Mouse (Mus musculus) brain, embryonic 14.5 days (tissue): ENCODE measurements around the gene Eef1a2. TPM values are rescaled to one million over a fixed set of nuclear protein-coding genes. Genes with fewer than 3 reads are reported as not detected.
"Not testable (repeated sequence)": the region's sequence is repeated elsewhere in the genome, so short reads cannot be mapped to it uniquely, and the experiment has no call there.

Source experiments
- DNase-seq: peaks from one replicate; pipeline ENCODE4 v3.0.0-alpha.2; 2011; ENCODE audit warnings: low read depth
- CTCF ChIP-seq: fragments of 200-500 bp; IDR thresholded peaks from 2 replicates; pipeline ENCODE4 v1.5.1; 2012; ENCODE audit warnings: inconsistent platforms, mild to moderate bottlenecking, moderate library complexity, borderline replicate concordance; ENCODE audit not compliant: insufficient read depth, insufficient read length; ENCODE audit errors: extremely low read depth
- POLR2A ChIP-seq: fragments of 200-500 bp; IDR thresholded peaks from 2 replicates; pipeline ENCODE4 v1.6.1; 2012; ENCODE audit warnings: mild to moderate bottlenecking, inconsistent platforms, borderline replicate concordance; ENCODE audit not compliant: poor library complexity, insufficient read depth, insufficient read length, severe bottlenecking; ENCODE audit errors: extremely low read depth
- polyA plus RNA-seq: library from polyadenylated mRNA; depleted of rRNA; stranded (reverse); fragments of >200 nt; gene quantifications from 2 replicates; pipeline ENCODE4 v1.2.3, GENCODE M21; 2012; rRNA removed

The Eef1a2 gene
- 85.1 and 133 TPM in 2 replicates for polyA plus RNA-seq

- TF ChIP-seq POLR2A (0 out of 2 replicates have a peak, but pooled peaks have one; percentile 8), CTCF (peak; percentile 20; the same call in 1 of the 2 replicates)
- peak; percentile 80 for DNase-seq
Measured at GRCm38 (mm10) chr2:181156248-181157121, at the start of gene Eef1a2. Gene Eef1a2, minus strand, starts transcription at chr2:181157014.

DNA sequence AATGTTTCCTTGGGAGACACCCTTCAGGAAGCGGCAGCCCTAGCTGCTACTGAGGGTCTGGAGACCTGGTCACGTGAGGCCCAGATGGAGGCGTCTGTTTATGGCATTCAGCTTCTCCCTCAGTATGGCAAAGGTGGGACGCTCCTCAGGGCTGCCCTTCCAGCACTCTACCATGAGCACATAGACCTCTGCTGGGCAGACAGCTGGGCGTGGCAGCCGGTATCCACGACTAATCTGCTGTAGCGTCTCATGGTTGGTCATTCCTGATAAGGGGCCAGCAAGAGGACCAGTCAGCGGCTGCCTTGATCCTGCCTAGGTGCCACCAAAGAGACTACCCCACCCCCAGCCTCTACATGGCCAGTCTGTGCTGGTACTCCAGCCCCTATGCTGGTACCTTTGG lies 49.3 kb upstream of the Eef1a2 start:
- no peak for DNase-seq
- TF ChIP-seq POLR2A (no peak), CTCF (no peak)

GRCm38 (mm10) chr2:181205678-181206077 lies 48.9 kb upstream of the Eef1a2 start:
- TF ChIP-seq POLR2A: no peak
- TF ChIP-seq CTCF: no peak
- DNase-seq: no peak

GRCm38 (mm10) chr2:181202886-181203285 lies 46.1 kb upstream of the Eef1a2 start:
- DNase-seq: no peak
- TF ChIP-seq CTCF (no peak), POLR2A (no peak)

GRCm38 (mm10) chr2:181202422-181202821 lies 45.6 kb upstream of the Eef1a2 start, which contains the start of gene Ptk6:
Gene Ptk6, minus strand, starts transcription at chr2:181202789.
- no peak for TF ChIP-seq POLR2A
- TF ChIP-seq CTCF: no peak
- DNase-seq: no peak

- no peak for TF ChIP-seq POLR2A
- no peak for TF ChIP-seq CTCF
- no peak for DNase-seq
Measured at GRCm38 (mm10) chr2:181201606-181202005, 44.8 kb upstream of the Eef1a2 start.

DNA sequence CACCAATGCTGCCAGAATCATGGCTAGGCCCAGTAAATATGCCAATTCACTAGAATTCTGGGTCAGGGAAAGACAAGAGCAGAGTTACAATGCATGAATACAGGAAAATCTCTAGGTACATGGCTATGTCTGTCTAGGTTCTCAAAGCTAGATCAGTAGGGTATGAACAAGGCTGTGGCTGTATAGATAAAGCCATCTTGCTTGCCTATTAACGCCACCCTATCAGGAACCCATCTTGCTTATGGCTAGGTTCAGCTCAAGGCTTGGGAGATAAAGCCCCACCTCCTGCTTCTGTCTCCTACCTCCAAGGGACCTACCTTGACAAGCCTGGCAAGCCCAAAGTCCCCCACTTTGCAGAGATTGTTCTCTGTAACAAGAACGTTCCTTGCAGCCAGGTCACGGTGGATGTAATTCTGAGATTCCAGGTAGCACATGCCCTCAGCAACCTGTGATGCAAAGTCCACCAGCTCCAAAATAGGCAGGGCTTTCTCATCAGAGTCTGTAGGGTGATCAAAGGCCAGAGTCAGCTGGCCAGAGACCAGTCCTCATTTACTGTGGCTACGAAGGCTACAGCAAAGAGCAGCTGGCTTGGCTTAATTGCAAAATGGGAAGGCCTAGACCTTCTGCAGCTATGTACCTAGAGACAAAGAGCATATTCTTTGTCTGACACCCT lies 40.0 kb upstream of the Eef1a2 start:
- TF ChIP-seq POLR2A (no peak), CTCF (no peak)

GRCm38 (mm10) chr2:181193044-181193443 lies 36.2 kb upstream of the Eef1a2 start:
- DNase-seq: no peak
- TF ChIP-seq POLR2A (no peak), CTCF (no peak)

More for the DNA sequence above, 40.0 kb upstream of the Eef1a2 start:
- DNase-seq: no peak

DNA sequence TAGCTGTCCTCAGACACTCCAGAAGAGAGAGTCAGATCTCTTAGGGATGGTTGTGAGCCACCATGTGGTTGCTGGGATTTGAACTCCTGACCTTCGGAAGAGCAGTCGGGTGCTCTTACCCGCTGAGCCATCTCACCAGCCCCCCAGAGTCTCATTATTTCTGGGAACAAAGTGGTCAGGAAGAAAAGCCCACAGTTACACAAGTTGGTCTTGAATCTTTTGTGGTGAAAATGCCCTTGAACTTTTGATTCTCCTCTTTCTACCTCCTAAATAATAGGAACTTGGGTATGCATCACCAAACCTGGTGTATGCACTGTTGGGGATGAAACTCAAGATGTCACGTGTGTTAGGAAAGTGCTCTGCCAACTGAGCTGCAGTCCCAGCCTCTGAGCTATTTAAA lies 35.1 kb upstream of the Eef1a2 start:
- TF ChIP-seq CTCF (no peak), POLR2A (no peak)
- DNase-seq: no peak

GRCm38 (mm10) chr2:181191385-181191784 lies 34.6 kb upstream of the Eef1a2 start:
- DNase-seq: not testable (repeated sequence)

GRCm38 (mm10) chr2:181189321-181189720 lies 32.5 kb upstream of the Eef1a2 start:
- no peak for DNase-seq

DNA sequence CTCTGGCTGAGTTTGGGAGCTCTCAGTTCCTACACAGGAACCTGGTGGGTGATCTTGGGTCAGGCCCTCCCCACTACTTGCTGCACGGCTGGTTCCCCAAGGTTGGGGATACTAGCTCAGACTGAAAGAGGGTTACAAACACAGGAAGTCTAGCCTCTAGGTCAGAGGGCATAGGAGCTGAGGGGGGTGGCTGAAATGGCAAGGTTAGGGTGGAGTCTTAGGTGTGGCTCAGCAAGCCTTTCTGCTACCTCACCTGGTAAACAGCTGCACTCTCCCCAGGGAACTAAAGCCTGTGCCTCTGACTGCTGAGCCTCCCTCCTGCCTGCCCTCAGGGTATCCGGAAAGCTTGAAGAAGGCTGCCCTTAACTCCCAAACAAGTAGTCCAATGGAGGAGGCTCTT lies 31.9 kb upstream of the Eef1a2 start:
- no peak for TF ChIP-seq POLR2A
- no peak for TF ChIP-seq CTCF
- no peak for DNase-seq

More at GRCm38 (mm10) chr2:181189321-181189720, 32.5 kb upstream of the Eef1a2 start:
- no peak for TF ChIP-seq CTCF
- TF ChIP-seq POLR2A: no peak
